Mouse (Mus musculus) urinary bladder, postnatal 36 days (tissue): ENCODE data around the gene Ccnq.

Source experiments
- DNase-seq, 2 experiments: peaks; one replicate each; pipeline ENCODE4 v3.0.0; 2022; ENCODE audit warnings: low spot score in 2 of 2, mixed read lengths in 1 of 2

Ccnq gene

GRCm38 (mm10) chr11:78750885-78751842 lies at the start of gene Ccnq:
TSS of gene Ccnq (minus strand) at chr11:78751729.
- DNase-seq = peak; percentile 61 to 72

GRCm38 (mm10) chr11:78801094-78801493 lies 49.6 kb upstream of the Ccnq start:
- DNase-seq = no peak

- no peak for DNase-seq
Measured at GRCm38 (mm10) chr11:78796072-78796729, 44.7 kb upstream of the Ccnq start.

- DNase-seq = no peak
Measured at GRCm38 (mm10) chr11:78793116-78793515, 41.6 kb upstream of the Ccnq start.

- DNase-seq = no peak
Measured at GRCm38 (mm10) chr11:78792465-78792864, 40.9 kb upstream of the Ccnq start.

- no peak for DNase-seq
Measured at GRCm38 (mm10) chr11:78792055-78792454, 40.5 kb upstream of the Ccnq start.

- DNase-seq = peak; percentile 26 to 77
Measured at GRCm38 (mm10) chr11:78791582-78791981, 40.1 kb upstream of the Ccnq start.

- no peak for DNase-seq
Measured at GRCm38 (mm10) chr11:78789370-78790060, 38.0 kb upstream of the Ccnq start.

- no peak for DNase-seq
Measured at GRCm38 (mm10) chr11:78786013-78786431, 34.5 kb upstream of the Ccnq start.

GRCm38 (mm10) chr11:78782791-78783347 lies 31.3 kb upstream of the Ccnq start:
- no peak for DNase-seq

GRCm38 (mm10) chr11:78782326-78782725 lies 30.8 kb upstream of the Ccnq start:
- no peak for DNase-seq

- no peak for DNase-seq
Measured at GRCm38 (mm10) chr11:78780571-78780970, 29.0 kb upstream of the Ccnq start.

- DNase-seq = no peak
Measured at GRCm38 (mm10) chr11:78780002-78780401, 28.5 kb upstream of the Ccnq start.

- no peak for DNase-seq
Measured at GRCm38 (mm10) chr11:78777851-78778680, 26.5 kb upstream of the Ccnq start.

GRCm38 (mm10) chr11:78771751-78772283 lies 20.3 kb upstream of the Ccnq start:
- DNase-seq = no peak

GRCm38 (mm10) chr11:78770436-78770835 lies 18.9 kb upstream of the Ccnq start:
- DNase-seq = no peak

GRCm38 (mm10) chr11:78768778-78769177 lies 17.2 kb upstream of the Ccnq start:
- no peak for DNase-seq

- no peak for DNase-seq
Measured at GRCm38 (mm10) chr11:78766069-78766830, 14.7 kb upstream of the Ccnq start.

- no peak for DNase-seq
Measured at GRCm38 (mm10) chr11:78764820-78765219, 13.3 kb upstream of the Ccnq start.

GRCm38 (mm10) chr11:78764304-78764703 lies 12.8 kb upstream of the Ccnq start:
- DNase-seq = no peak
